Mouse (Mus musculus): ENCODE data around the gene Cfap61.

DNA sequence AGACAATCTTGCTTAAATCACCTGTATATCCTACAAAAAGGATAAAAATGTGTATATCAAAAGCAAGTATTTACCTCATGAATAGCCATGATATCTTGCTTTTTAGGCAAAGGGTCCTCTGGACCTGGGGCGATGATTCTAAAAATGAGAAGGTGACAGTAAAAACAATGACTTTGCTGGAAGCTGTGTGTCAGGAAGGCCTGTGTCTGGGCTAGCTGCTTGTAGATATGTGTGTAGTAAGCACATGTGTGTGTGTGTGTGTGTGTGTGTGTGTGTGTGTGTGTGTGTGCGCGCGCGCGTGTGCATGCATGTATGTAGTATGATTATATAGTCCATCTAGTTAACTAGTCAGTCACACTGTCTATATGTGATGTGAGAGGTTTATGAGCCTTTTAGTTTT lies 40.8 kb upstream of the Cfap61 start:
- TF ChIP-seq POLR2A (IDR thresholded peaks at IDR 0.05; ENCODE audit: low read depth, low read length) (no peak), CTCF (IDR thresholded peaks at IDR 0.05; ENCODE audit: borderline replicate concordance, insufficient read depth, low read length) (no peak)

Measured in embryonic fibroblast, embryonic 13.5 days (primary cell).